ENCODE assay signal across 10 mouse cellular contexts in genomic region chr10:117173566-117174438, GRCm38 (mm10). TPM values are rescaled to one million over a fixed set of nuclear protein-coding genes. Genes with fewer than 3 reads are reported as not detected.
A peak's percentile ranks its signal among the peaks of the same experiment; 100 is the strongest.
DNase-seq lines count a peak whose midpoint lies in the region; ATAC-seq and TF ChIP-seq lines count a peak whose summit lies in the region.
"Had no signal": no experiment of that assay in that cellular context is flagged by ENCODE, and none has a peak within 500 bp of the region (broad histone marks: within the 10 kb centered on the region; RNA-seq: fewer than 3 reads in every experiment).

No protein-coding gene starts in this region.

- TF ChIP-seq EP300 in ES-Bruce4 (IDR thresholded peaks at IDR 0.05; ENCODE audit: insufficient read depth, low read depth, low read length), result no peak

- no peak overlapping the region for H3K27ac ChIP-seq in heart, embryonic 14.5 days (replicated peaks in 1 of 2; ENCODE audit: control insufficient read depth in 1 of 2, insufficient read depth in 1 of 2, low read depth in 2 of 2, low read length in 2 of 2)
- H3K27ac ChIP-seq in ES-Bruce4 (ENCODE audit: insufficient read depth, low read length), result peak overlapping the region; percentile 81
- H3K27ac ChIP-seq in embryonic fibroblast, embryonic 13.5 days (ENCODE audit: insufficient read depth, low read length), result peak overlapping the region; percentile 70
- no peak overlapping the region for H3K27ac ChIP-seq in midbrain, embryonic 11.5 days (ENCODE audit: low read depth, low read length)

- TF ChIP-seq POLR2A in ES-Bruce4 (IDR thresholded peaks at IDR 0.05; ENCODE audit: insufficient read depth, low read length), result no peak
- TF ChIP-seq POLR2A in embryonic fibroblast, embryonic 13.5 days (IDR thresholded peaks at IDR 0.05; ENCODE audit: low read depth, low read length), result no peak

- 35% methylated on average over 13 of the region's 13 CpGs for WGBS in heart, embryonic 14.5 days
- WGBS in midbrain, embryonic 11.5 days, result 40% methylated on average over 12 of the region's 13 CpGs

- peak overlapping the region in 1 of 2 experiments; percentile 4; a peak in 1 of 4 replicates for H3K4me3 ChIP-seq in heart, embryonic 14.5 days (ENCODE audit: control insufficient read depth in 1 of 2, insufficient read depth in 1 of 2, low read depth in 1 of 2, low read length in 2 of 2)
- peak overlapping the region; percentile 84 for H3K4me3 ChIP-seq in ES-Bruce4 (ENCODE audit: low read depth, low read length)
- H3K4me3 ChIP-seq in embryonic fibroblast, embryonic 13.5 days (ENCODE audit: insufficient read depth, low read length), result no peak overlapping the region
- no peak overlapping the region for H3K4me3 ChIP-seq in midbrain, embryonic 11.5 days (ENCODE audit: low read depth, low read length)

- H3K9me3 ChIP-seq in heart, embryonic 14.5 days (ENCODE audit: control insufficient read depth, low read length), result no peaks in the 10 kb centered on the region
- no peaks in the 10 kb centered on the region for H3K9me3 ChIP-seq in ES-Bruce4 (replicated peaks; ENCODE audit: control insufficient read depth, insufficient read depth, low read length, poor library complexity, severe bottlenecking)
- no peaks in the 10 kb centered on the region for H3K9me3 ChIP-seq in midbrain, embryonic 11.5 days (ENCODE audit: control insufficient read depth, low read length)

- TF ChIP-seq CTCF in ES-Bruce4 (IDR thresholded peaks at IDR 0.05; ENCODE audit: low read depth, low read length), result no peak
- no peak for TF ChIP-seq CTCF in embryonic fibroblast, embryonic 13.5 days (IDR thresholded peaks at IDR 0.05; ENCODE audit: borderline replicate concordance, insufficient read depth, low read length)

- no peaks in the 10 kb centered on the region for H3K27me3 ChIP-seq in heart, embryonic 14.5 days (ENCODE audit: control insufficient read depth, insufficient read depth, low read length)
- 0 out of 2 replicates have a peak, but pooled peaks cover 1% of the 10 kb centered on the region for H3K27me3 ChIP-seq in ES-Bruce4 (ENCODE audit: control insufficient read depth, insufficient read depth, low read length, poor library complexity, severe bottlenecking)
- no peaks in the 10 kb centered on the region for H3K27me3 ChIP-seq in midbrain, embryonic 11.5 days (ENCODE audit: control insufficient read depth, insufficient read depth, low read length)

- no peaks in the 10 kb centered on the region for H3K36me3 ChIP-seq in heart, embryonic 14.5 days (ENCODE audit: control insufficient read depth, insufficient read depth, low read length)
- no peaks in the 10 kb centered on the region for H3K36me3 ChIP-seq in ES-Bruce4 (ENCODE audit: control insufficient read depth, insufficient read depth, low read length, poor library complexity, severe bottlenecking)
- H3K36me3 ChIP-seq in midbrain, embryonic 11.5 days (ENCODE audit: control insufficient read depth, insufficient read depth, low read length), result no peaks in the 10 kb centered on the region

- no peak for ATAC-seq in heart, embryonic 14.5 days (ENCODE audit: insufficient number of reproducible peaks, insufficient read depth, low FRiP score, low read depth)
- 0 out of 2 replicates have a peak, but pooled peaks have one; percentile 38 for ATAC-seq in midbrain, embryonic 11.5 days (ENCODE audit: low FRiP score)

- DNase-seq in heart, postnatal 4 days, result no peak
- no peak for DNase-seq in midbrain, embryonic 11.5 days (ENCODE audit: low spot score, missing footprints)
- no peak for DNase-seq in left cerebral cortex, adult 9 months (ENCODE audit: low spot score in 2 of 2)
- no peak for DNase-seq in thymus, postnatal 10 days (ENCODE audit: low spot score in 2 of 2)
- no peak for DNase-seq in kidney, adult 11 months
- DNase-seq: kidney, adult 8-10 months; right cerebral cortex, postnatal 25 days had no signal

- H3K4me1 ChIP-seq in heart, embryonic 14.5 days (ENCODE audit: control insufficient read depth in 2 of 2, insufficient read depth in 2 of 2, low read length in 2 of 2), result peaks cover 4 to 6% of the 10 kb centered on the region in 2 experiments; a peak in 3 of 4 replicates
- peaks cover 1% of the 10 kb centered on the region for H3K4me1 ChIP-seq in ES-Bruce4 (ENCODE audit: control insufficient read depth, insufficient read depth, low read length)
- H3K4me1 ChIP-seq in embryonic fibroblast, embryonic 13.5 days (ENCODE audit: control insufficient read depth, insufficient read depth, low read length), result peaks cover 9% of the 10 kb centered on the region
- H3K4me1 ChIP-seq in midbrain, embryonic 11.5 days (ENCODE audit: control insufficient read depth, insufficient read depth, low read length), result peaks cover 3% of the 10 kb centered on the region; the same call in 1 of the 2 replicates

- no peak overlapping the region for H3K9ac ChIP-seq in heart, embryonic 14.5 days (ENCODE audit: low read length)
- peak overlapping the region; percentile 82 for H3K9ac ChIP-seq in ES-Bruce4 (ENCODE audit: low read depth, poor library complexity, severe bottlenecking)
- H3K9ac ChIP-seq in midbrain, embryonic 11.5 days (ENCODE audit: low read length), result no peak overlapping the region

- H3K4me2 ChIP-seq in heart, embryonic 14.5 days (ENCODE audit: low read length), result peak overlapping the region; percentile 36
- H3K4me2 ChIP-seq in midbrain, embryonic 11.5 days, result no peak overlapping the region

RNA-seq across cellular contexts. Expression of gene Frs2, which starts 25.5 kb away (rescaled TPM):
- polyA plus RNA-seq in heart, embryonic 14.5 days (2014; fragmentation: Nextera tagmentation; extraction: Ambion mirVana), result 25.4 and 26.1 TPM in 2 replicates
- 10 to 100 TPM; 23.5 to 25.6 TPM for total RNA-seq in heart, postnatal 4 days (2021)
- polyA plus RNA-seq in ES-Bruce4 (2011; ENCODE audit: insufficient read depth, insufficient read length, low read depth, missing spikeins), result 43.3 and 49.0 TPM in 2 replicates
- polyA plus RNA-seq in embryonic fibroblast, embryonic 13.5 days (2011; ENCODE audit: insufficient read length, low read depth, missing spikeins), result 54.8 and 61.5 TPM in 2 replicates
- polyA plus RNA-seq in midbrain, embryonic 11.5 days (2014; fragmentation: Nextera tagmentation; extraction: Ambion mirVana), result 27.1 and 28.5 TPM in 2 replicates

RNA-seq across cellular contexts. Expression of gene Yeats4, which starts 50.5 kb away (rescaled TPM):
- 48.0 and 52.1 TPM in 2 replicates for polyA plus RNA-seq in heart, embryonic 14.5 days (2014; fragmentation: Nextera tagmentation; extraction: Ambion mirVana)
- 10 to 100 TPM; 38.9 to 41.0 TPM for total RNA-seq in heart, postnatal 4 days (2021)
- polyA plus RNA-seq in ES-Bruce4 (2011; ENCODE audit: insufficient read depth, insufficient read length, low read depth, missing spikeins), result 60.6 and 65.1 TPM in 2 replicates
- 37.9 and 44.6 TPM in 2 replicates for polyA plus RNA-seq in embryonic fibroblast, embryonic 13.5 days (2011; ENCODE audit: insufficient read length, low read depth, missing spikeins)
- 173 and 194 TPM in 2 replicates for polyA plus RNA-seq in midbrain, embryonic 11.5 days (2014; fragmentation: Nextera tagmentation; extraction: Ambion mirVana)

Comparison
In these comparisons a context has a peak if more than half of its experiments do, and no peak if none do; other contexts are left out.
1. H3K27ac ChIP-seq: peak in ES-Bruce4 (single experiment) and embryonic fibroblast, embryonic 13.5 days (single experiment); none in heart, embryonic 14.5 days (0 of 2) and midbrain, embryonic 11.5 days (single experiment).